Mouse (Mus musculus) lung, postnatal 0 days (tissue): ENCODE results near the gene Tor2a. TPM values are rescaled to one million over a fixed set of nuclear protein-coding genes. Genes with fewer than 3 reads are reported as not detected.

Experiments used
- ATAC-seq: fragments of 200-750 bp; cut with Nextera tagmentation; 2 replicates; pipeline ENCODE4 v1.8.0; 2017; ENCODE audit warnings: moderate library complexity
- DNase-seq: peaks from one replicate; pipeline ENCODE4 v3.0.0-alpha.2; 2016; ENCODE audit warnings: low spot score
- H3K27ac ChIP-seq: fragments of 300-500 bp; sonication (generic); 2 replicates; pipeline ENCODE4 v1.5.1; 2014; ENCODE audit warnings: antibody characterized with exemption, mild to moderate bottlenecking, low read length, mixed read lengths
- H3K27me3 ChIP-seq: fragments of 300-500 bp; sonication (generic); replicated peaks from 2 replicates; pipeline ENCODE4 v1.6.1; 2014; ENCODE audit warnings: low read length, mixed read lengths; ENCODE audit not compliant: insufficient read depth
- H3K36me3 ChIP-seq: fragments of 300-500 bp; sonication (generic); 2 replicates; pipeline ENCODE4 v1.6.1; 2014; ENCODE audit warnings: low read length, mixed read lengths; ENCODE audit not compliant: insufficient read depth
- H3K4me1 ChIP-seq: fragments of 300-500 bp; sonication (generic); 2 replicates; pipeline ENCODE4 v1.6.1; 2014; ENCODE audit warnings: antibody characterized with exemption, low read depth, low read length, mixed read lengths; ENCODE audit not compliant: insufficient read depth
- H3K4me2 ChIP-seq: fragments of 300-500 bp; sonication (generic); replicated peaks from 2 replicates; pipeline ENCODE4 v1.6.1; 2014; ENCODE audit warnings: low read depth, mild to moderate bottlenecking, low read length, moderate library complexity, mixed read lengths
- H3K4me3 ChIP-seq: fragments of 300-500 bp; sonication (generic); 2 replicates; pipeline ENCODE4 v1.5.1; 2014; ENCODE audit warnings: low read depth, low read length
- H3K9ac ChIP-seq: fragments of 300-500 bp; sonication (generic); replicated peaks from 2 replicates; pipeline ENCODE4 v1.6.1; 2014; ENCODE audit warnings: low read depth, mild to moderate bottlenecking
- H3K9me3 ChIP-seq: fragments of 300-500 bp; sonication (generic); 2 replicates; pipeline ENCODE4 v1.6.1; 2016; ENCODE audit warnings: low read length, mixed read lengths
- CTCF ChIP-seq: IDR thresholded peaks from 2 replicates; pipeline ENCODE4 v1.5.1; 2016; ENCODE audit warnings: antibody characterized with exemption, mild to moderate bottlenecking
- EP300 ChIP-seq: IDR thresholded peaks from 2 replicates; pipeline ENCODE4 v1.6.1; 2016; ENCODE audit warnings: antibody characterized with exemption, mild to moderate bottlenecking, control low read depth
- WGBS: fragments of 180-500 bp; shearing (Covaris S2); extraction: QIAGEN DNeasy Blood & Tissue Kit; methylation state at CpG from one replicate; pipeline ENCODE4 v1.1.7; 2014; 5-methylcytosine and 5-hydroxymethylcytosine counted together
- microRNA counts: library from miRNA; unstranded; fragments of <30 nt; microRNA quantifications from one replicate; lab custom pipeline; 2015
- microRNA-seq: library from miRNA; unstranded; fragments of <30 nt; microRNA quantifications from one replicate; pipeline ENCODE4, GENCODE M21; 2016
- polyA plus RNA-seq: library from polyadenylated mRNA; unstranded; fragments of >200 nt; fragmentation: Nextera tagmentation; extraction: Ambion mirVana; gene quantifications from 2 replicates; pipeline ENCODE4 v1.2.1, GENCODE M21; 2015

Tor2a gene
- polyA plus RNA-seq, 1 experiment from 2014 or later, result 63.5 TPM

GRCm38 (mm10) chr2:32795748-32796418 lies 38.8 kb downstream of the Tor2a start:
- no peak for TF ChIP-seq EP300
- Histone ChIP-seq H3K9ac (no peak overlapping the region), H3K4me3 (no peak overlapping the region), H3K27me3 (no peaks in the 10 kb centered on the region), H3K27ac (no peak overlapping the region), H3K4me1 (no peaks in the 10 kb centered on the region), H3K36me3 (no peaks in the 10 kb centered on the region), H3K9me3 (no peaks in the 10 kb centered on the region), H3K4me2 (no peak overlapping the region)
- ATAC-seq (no peak), DNase-seq (no peak)
- WGBS, result 86% methylated on average over 13 of the region's 13 CpGs

DNA sequence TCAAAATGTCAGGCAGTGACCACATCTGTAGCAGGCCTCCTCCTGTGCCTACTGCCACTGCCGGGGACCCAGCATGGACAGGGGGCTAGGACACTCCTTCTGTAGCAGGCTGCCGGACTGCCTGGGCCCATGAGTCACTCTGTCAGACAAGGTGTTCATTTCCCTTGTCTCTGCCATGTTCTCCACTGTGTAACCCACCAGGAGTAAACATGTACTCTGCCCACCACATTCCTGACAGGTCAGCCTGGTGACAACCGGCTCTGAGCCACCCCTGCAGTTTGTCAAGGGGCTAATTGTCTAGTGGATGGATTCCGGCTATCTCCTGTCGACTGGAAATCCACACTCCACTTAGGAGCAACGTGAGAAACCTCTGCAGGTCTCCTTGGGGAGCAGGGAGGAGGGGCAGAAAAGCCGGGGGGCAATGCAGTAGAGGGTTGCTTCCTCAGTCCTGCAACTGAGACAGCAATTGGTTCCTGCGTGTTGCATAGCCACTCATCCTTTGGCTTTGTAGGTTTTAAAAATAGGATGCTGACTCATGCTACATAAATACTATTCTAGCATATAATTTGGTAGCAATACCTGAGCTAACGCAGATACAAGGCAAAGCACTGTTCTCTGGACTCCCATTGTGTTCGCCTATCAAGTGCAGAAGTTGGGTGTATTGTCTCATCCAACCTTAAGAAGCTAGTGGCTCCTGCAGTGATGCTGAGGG lies 41.4 kb downstream of the Tor2a start:
- no peak overlapping the region for H3K4me3 ChIP-seq
- H3K9me3 ChIP-seq, result no peaks in the 10 kb centered on the region
- no peak overlapping the region for H3K9ac ChIP-seq
- no peaks in the 10 kb centered on the region for H3K27me3 ChIP-seq
- TF ChIP-seq EP300 (no peak), CTCF (no peak)
- DNase-seq (no peak), ATAC-seq (no peak; the same call in 1 of the 2 replicates)
- WGBS, result 51% methylated on average over 10 of the region's 10 CpGs
- peaks cover 7% of the 10 kb centered on the region; the same call in 1 of the 2 replicates for H3K36me3 ChIP-seq
- H3K27ac ChIP-seq, result no peak overlapping the region
- H3K4me2 ChIP-seq, result no peak overlapping the region
- H3K4me1 ChIP-seq, result no peaks in the 10 kb centered on the region

DNA sequence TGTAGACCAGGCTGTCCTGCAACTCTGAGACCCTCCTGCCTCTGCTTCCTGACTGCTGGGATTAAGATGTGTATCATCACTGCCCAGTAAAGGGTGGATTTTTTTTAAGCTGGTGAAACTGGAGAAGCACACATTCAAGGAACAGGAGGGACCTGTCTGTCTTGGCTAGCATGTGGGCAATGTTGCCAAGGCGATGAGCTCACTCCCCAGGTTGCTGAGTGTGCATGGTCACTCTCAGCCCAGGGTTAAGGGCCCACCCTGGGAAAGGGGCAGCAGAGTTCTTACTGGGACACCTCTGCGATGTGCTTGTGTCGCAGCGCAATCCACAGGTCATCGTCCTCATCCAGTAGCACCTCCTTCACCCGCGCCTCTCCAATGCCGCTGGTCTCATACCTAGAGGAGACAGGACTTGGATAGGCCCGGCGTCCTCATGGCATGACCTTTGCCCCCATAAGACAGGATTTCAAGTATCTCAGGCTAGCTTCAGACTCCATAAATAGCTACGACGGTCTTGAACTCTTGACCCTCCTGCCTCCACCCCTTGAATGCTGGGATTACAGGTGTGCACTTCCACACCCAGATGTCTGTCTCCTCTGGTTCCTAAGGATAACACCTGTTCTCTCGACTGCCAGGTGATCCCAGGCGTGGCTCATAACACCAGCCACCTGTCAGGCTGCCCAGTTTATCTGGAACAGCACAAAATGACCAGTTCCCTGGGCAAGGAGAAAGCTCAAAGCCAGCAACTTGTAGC lies 52.0 kb downstream of the Tor2a start:
- no peaks in the 10 kb centered on the region for H3K4me1 ChIP-seq
- H3K9ac ChIP-seq, result no peak overlapping the region
- no peak overlapping the region for H3K4me2 ChIP-seq
- no peaks in the 10 kb centered on the region for H3K9me3 ChIP-seq
- H3K27ac ChIP-seq, result no peak overlapping the region
- no peak for TF ChIP-seq CTCF
- TF ChIP-seq EP300, result no peak
- H3K4me3 ChIP-seq, result no peak overlapping the region
- no peaks in the 10 kb centered on the region for H3K27me3 ChIP-seq
- no peaks in the 10 kb centered on the region for H3K36me3 ChIP-seq
- 88% methylated on average over 14 of the region's 14 CpGs for WGBS
- DNase-seq (no peak), ATAC-seq (no peak)

MicroRNA genes within 50 kb of the gene (microRNA counts, 519-probe panel; counts per million panel counts)
- microRNA mmu-miR-2861 (lab: Ali Mortazavi, UCI), result not detected

Small RNA genes within 50 kb of the gene (microRNA-seq; reads per million reads assigned to microRNA genes)
- gene Mir2861, result not detected
- gene Mir3960, result not detected

Other genes starting within 250 kb of the Tor2a start
- 8.0 and 8.4 TPM in 2 replicates for gene Fam102a, start 221.9 kb upstream of the Tor2a start, polyA plus RNA-seq
- gene Dpm2, start 186.4 kb upstream of the Tor2a start, polyA plus RNA-seq, result 103 and 112 TPM in 2 replicates
- not detected in 2 replicates for gene Pip5kl1, start 182.4 kb upstream of the Tor2a start, polyA plus RNA-seq
- not detected in 2 replicates for gene 9430097D07Rik, start 181.6 kb upstream of the Tor2a start, polyA plus RNA-seq
- gene St6galnac4, start 170.1 kb upstream of the Tor2a start, polyA plus RNA-seq, result 32.0 and 38.9 TPM in 2 replicates
- 13.4 and 14.4 TPM in 2 replicates for gene St6galnac6, start 157.5 kb upstream of the Tor2a start, polyA plus RNA-seq
- gene Ak1, start 135.5 kb upstream of the Tor2a start, polyA plus RNA-seq, result 31.7 and 36.3 TPM in 2 replicates
- 118 and 130 TPM in 2 replicates for gene Eng, start 110.6 kb upstream of the Tor2a start, polyA plus RNA-seq
- 12.6 and 15.6 TPM in 2 replicates for gene Fpgs, start 53.1 kb upstream of the Tor2a start, polyA plus RNA-seq
- gene Cdk9, start 44.2 kb upstream of the Tor2a start, polyA plus RNA-seq, result 62.8 and 68.7 TPM in 2 replicates
- 51.8 and 53.5 TPM in 2 replicates for gene Sh2d3c, start 36.2 kb upstream of the Tor2a start, polyA plus RNA-seq
- gene 6330409D20Rik, start 16.2 kb upstream of the Tor2a start, polyA plus RNA-seq, result 0.30 TPM in 2 replicates
- gene Ttc16, start 18.4 kb downstream of the Tor2a start, polyA plus RNA-seq, result 1.8 and 2.4 TPM in 2 replicates
- gene Ptrh1, start 18.6 kb downstream of the Tor2a start, polyA plus RNA-seq, result 2.9 and 3.3 TPM in 2 replicates
- gene Cfap157, start 27.2 kb downstream of the Tor2a start, polyA plus RNA-seq, result 2.2 and 5.2 TPM in 2 replicates
- gene Stxbp1, start 90.0 kb downstream of the Tor2a start, polyA plus RNA-seq, result 22.2 and 22.4 TPM in 2 replicates
- 121 and 150 TPM in 2 replicates for gene Fam129b, start 118.9 kb downstream of the Tor2a start, polyA plus RNA-seq
- 78.4 and 82.5 TPM in 2 replicates for gene Rpl12, start 204.3 kb downstream of the Tor2a start, polyA plus RNA-seq
- gene Lrsam1, start 204.4 kb downstream of the Tor2a start, polyA plus RNA-seq, result 5.8 and 6.3 TPM in 2 replicates
- gene Slc2a8, start 224.8 kb downstream of the Tor2a start, polyA plus RNA-seq, result 19.5 and 20.1 TPM in 2 replicates